Mouse (Mus musculus) heart, adult 18-20 months (tissue): Measurements from ENCODE around the gene 1700012A03Rik. TPM values are rescaled to one million over a fixed set of nuclear protein-coding genes. Genes with fewer than 3 reads are reported as not detected.

Experiments
- DNase-seq, 2 experiments: peaks; one replicate each; pipeline ENCODE4 v3.0.0; 2021 to 2022; ENCODE audit warnings: mixed read lengths in 1 of 2
- long read RNA-seq, 2 experiments: library from polyadenylated mRNA; stranded (forward); transcript quantifications; one replicate each; pipeline ENCODE4 v2.0.0; 2021
- total RNA-seq, 2 experiments: library from RNA; stranded (reverse); gene quantifications; 2 replicates each; pipeline ENCODE4 v1.2.3; 2021

1700012A03Rik gene
- not detected for total RNA-seq
- long read RNA-seq, experiment 1, result 0 reads
- long read RNA-seq, experiment 2, result 0 reads

- no peak for DNase-seq
These were observed at the start of gene 1700012A03Rik for GRCm38 (mm10) chr6:32049951-32050345. Gene 1700012A03Rik (plus strand): TSS chr6:32050246.

GRCm38 (mm10) chr6:32004228-32004627, 45.8 kb upstream of the 1700012A03Rik start:
- DNase-seq, result no peak

- DNase-seq, result no peak
These were observed 44.1 kb upstream of the 1700012A03Rik start for GRCm38 (mm10) chr6:32005914-32006313.

GRCm38 (mm10) chr6:32006382-32006781, 43.7 kb upstream of the 1700012A03Rik start:
- no peak for DNase-seq

GRCm38 (mm10) chr6:32007336-32007735, 42.7 kb upstream of the 1700012A03Rik start:
- DNase-seq, result no peak

GRCm38 (mm10) chr6:32016841-32017240, 33.2 kb upstream of the 1700012A03Rik start:
- DNase-seq, result peak; percentile 55 to 61

- DNase-seq, result peak; percentile 46 to 47
These were observed 32.5 kb upstream of the 1700012A03Rik start for GRCm38 (mm10) chr6:32017406-32018104.

GRCm38 (mm10) chr6:32018105-32018446, 32.0 kb upstream of the 1700012A03Rik start:
- DNase-seq, result peak; percentile 82

- peak; percentile 13 to 18 for DNase-seq
These were observed 28.1 kb upstream of the 1700012A03Rik start for GRCm38 (mm10) chr6:32021853-32022536.

GRCm38 (mm10) chr6:32022537-32022869, 27.5 kb upstream of the 1700012A03Rik start:
- no peak for DNase-seq

GRCm38 (mm10) chr6:32028228-32029009, 21.6 kb upstream of the 1700012A03Rik start:
- DNase-seq, result no peak

- no peak for DNase-seq
These were observed 15.8 kb upstream of the 1700012A03Rik start for GRCm38 (mm10) chr6:32034226-32034625.

GRCm38 (mm10) chr6:32045344-32045743, 4.7 kb upstream of the 1700012A03Rik start:
- DNase-seq, result no peak

- no peak for DNase-seq
These were observed 643 bp upstream of the 1700012A03Rik start for GRCm38 (mm10) chr6:32049256-32049950.

- DNase-seq, result peak; percentile 5 to 20
These were observed 2.3 kb downstream of the 1700012A03Rik start for GRCm38 (mm10) chr6:32052135-32052915.

- no peak for DNase-seq
These were observed 6.5 kb downstream of the 1700012A03Rik start for GRCm38 (mm10) chr6:32056525-32056924.

- DNase-seq, result no peak
These were observed 8.5 kb downstream of the 1700012A03Rik start for GRCm38 (mm10) chr6:32058571-32058970.

GRCm38 (mm10) chr6:32060641-32061040, 10.6 kb downstream of the 1700012A03Rik start:
- DNase-seq, result no peak

GRCm38 (mm10) chr6:32061266-32061665, 11.2 kb downstream of the 1700012A03Rik start:
- no peak for DNase-seq

GRCm38 (mm10) chr6:32065789-32066510, 15.9 kb downstream of the 1700012A03Rik start:
- DNase-seq, result no peak

GRCm38 (mm10) chr6:32072161-32072560, 22.1 kb downstream of the 1700012A03Rik start:
- peak; percentile 26 to 27 for DNase-seq
